Mouse (Mus musculus) hematopoietic multipotent progenitor cell, adult 10-12 weeks (in vitro differentiated cells): Measurements from ENCODE around the gene Prkcb. TPM values are rescaled to one million over a fixed set of nuclear protein-coding genes. Genes with fewer than 3 reads are reported as not detected.

Experiments
- polyA plus RNA-seq: library from polyadenylated mRNA; stranded (reverse); fragments of >175 nt; gene quantifications from 2 replicates; pipeline ENCODE4 v1.2.3, GENCODE M21; 2012; ENCODE audit warnings: low replicate concordance

The Prkcb gene
- 58.1 and 63.6 TPM in 2 replicates for polyA plus RNA-seq

DNA sequence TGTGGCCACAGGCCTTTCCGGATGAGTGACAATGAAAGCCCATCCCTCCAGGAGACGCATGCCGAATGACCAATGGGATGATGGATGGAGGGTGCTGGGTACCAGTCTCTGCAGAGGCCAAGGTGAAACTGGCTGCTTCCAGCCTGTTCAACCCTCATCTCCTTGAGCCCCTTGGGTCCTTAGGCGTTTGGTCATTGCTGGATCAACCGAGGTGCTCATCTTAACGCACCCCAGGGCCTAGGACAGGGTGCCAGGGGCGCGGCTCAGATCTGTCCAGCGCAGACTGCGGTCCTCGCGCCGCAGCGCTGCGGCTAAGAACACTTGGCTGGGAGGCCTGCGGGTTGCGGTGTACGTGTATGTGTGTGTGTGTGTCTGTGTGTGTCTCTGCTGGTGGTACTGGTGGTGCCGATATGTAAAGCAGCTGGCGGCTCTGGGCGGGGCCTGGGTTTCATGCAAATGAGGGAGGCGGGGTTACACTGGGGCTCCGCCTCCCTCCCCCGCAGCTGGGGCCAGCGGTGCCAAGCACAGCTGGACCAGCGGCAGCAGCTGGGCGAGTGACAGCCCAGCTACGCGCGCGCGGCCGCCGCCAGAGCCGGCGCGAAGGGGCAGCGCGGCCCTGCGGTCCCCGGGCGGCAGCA, at the start of gene Prkcb:
Prkcb (plus strand) TSS at position 147 of the 638 bp plus-strand sequence.

DNA sequence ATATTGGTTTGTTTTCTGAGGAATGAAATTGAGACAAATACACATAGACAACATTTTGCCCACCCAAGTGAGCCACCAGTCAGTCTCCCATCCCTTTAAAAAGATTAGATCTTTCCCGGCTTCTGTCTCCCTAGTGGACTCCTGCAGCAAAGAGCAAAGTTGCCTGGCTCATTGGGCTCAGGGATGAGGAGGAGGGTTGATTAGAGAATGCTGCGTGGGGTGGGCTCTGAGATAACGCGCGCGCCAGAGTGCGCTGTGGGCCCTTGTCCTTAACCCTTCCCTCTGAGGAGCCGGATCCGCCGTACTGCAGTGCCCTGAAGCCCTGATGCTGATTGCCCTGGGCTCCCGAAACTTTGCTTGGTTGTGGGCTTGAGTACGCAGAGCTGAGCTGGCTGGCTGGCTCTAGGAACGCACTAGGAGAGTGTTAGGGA, 381.9 kb downstream of the Prkcb start, which contains the start of gene Cacng3:
Cacng3 (plus strand) TSS at position 51 of the 431 bp plus-strand sequence.

Other genes with a start within 250 kb of the Prkcb start
- 21.2 and 44.2 TPM in 2 replicates for gene Ubfd1, start 221.6 kb upstream of the Prkcb start, polyA plus RNA-seq
- 12.4 and 12.7 TPM in 2 replicates for gene Ears2, start 221.5 kb upstream of the Prkcb start, polyA plus RNA-seq
- gene Ndufab1, start 186.9 kb upstream of the Prkcb start, polyA plus RNA-seq: 308 and 682 TPM in 2 replicates
- 0.94 and 2.1 TPM in 2 replicates for gene Palb2, start 155.8 kb upstream of the Prkcb start, polyA plus RNA-seq
- 8.5 and 11.7 TPM in 2 replicates for gene Dctn5, start 155.7 kb upstream of the Prkcb start, polyA plus RNA-seq
- gene Plk1, start 129.3 kb upstream of the Prkcb start, polyA plus RNA-seq: 8.2 and 26.6 TPM in 2 replicates
- not detected in 2 replicates for gene Ern2, start 102.5 kb upstream of the Prkcb start, polyA plus RNA-seq
- gene Chp2, start 69.3 kb upstream of the Prkcb start, polyA plus RNA-seq: 0.34 TPM in 1 of 2 replicates, not detected in the other